Mouse (Mus musculus): ENCODE results near the gene Gm6526. TPM values are rescaled to one million over a fixed set of nuclear protein-coding genes. Genes with fewer than 3 reads are reported as not detected.

Gene Gm6526
- polyA plus RNA-seq (2012; rRNA removed; ENCODE audit: low replicate concordance), result not detected in 2 replicates

GRCm38 (mm10) chr14:43747566-43747965, at the start of gene Gm6526:
Gene Gm6526, plus strand, starts transcription at chr14:43747866.

GRCm38 (mm10) chr14:43727385-43727784, 20.3 kb upstream of the Gm6526 start, which contains the start of gene Gm16506:
Gene Gm16506, minus strand, starts transcription at chr14:43727485.

GRCm38 (mm10) chr14:43784645-43785044, 37.0 kb downstream of the Gm6526 start, which contains the start of gene Gm8180:
Gene Gm8180, minus strand, starts transcription at chr14:43784745.

Other genes starting within 250 kb of the Gm6526 start
- not detected in 2 replicates for gene Gm5799, start 204.3 kb upstream of the Gm6526 start, polyA plus RNA-seq (2012; rRNA removed; ENCODE audit: low replicate concordance)
- not detected in 2 replicates for gene Gm17654, start 168.7 kb upstream of the Gm6526 start, polyA plus RNA-seq (2012; rRNA removed; ENCODE audit: low replicate concordance)
- not detected in 2 replicates for gene Gm10375, start 139.9 kb upstream of the Gm6526 start, polyA plus RNA-seq (2012; rRNA removed; ENCODE audit: low replicate concordance)
- gene Gm8165, start 70.7 kb upstream of the Gm6526 start, polyA plus RNA-seq (2012; rRNA removed; ENCODE audit: low replicate concordance), result not detected in 2 replicates
- gene Gm7324, start 50.0 kb upstream of the Gm6526 start, polyA plus RNA-seq (2012; rRNA removed; ENCODE audit: low replicate concordance), result not detected in 2 replicates
- gene Gm16506, start 20.4 kb upstream of the Gm6526 start, polyA plus RNA-seq (2012; rRNA removed; ENCODE audit: low replicate concordance), result not detected in 2 replicates
- gene Gm8180, start 36.9 kb downstream of the Gm6526 start, polyA plus RNA-seq (2012; rRNA removed; ENCODE audit: low replicate concordance), result not detected in 2 replicates
- gene Ear1, start 127.7 kb downstream of the Gm6526 start, polyA plus RNA-seq (2012; rRNA removed; ENCODE audit: low replicate concordance), result not detected in 2 replicates
- gene Ear10, start 175.7 kb downstream of the Gm6526 start, polyA plus RNA-seq (2012; rRNA removed; ENCODE audit: low replicate concordance), result not detected in 2 replicates
- 0.07 and 0.09 TPM in 2 replicates for gene Gm8113, start 177.5 kb downstream of the Gm6526 start, polyA plus RNA-seq (2012; rRNA removed; ENCODE audit: low replicate concordance)
- not detected in 2 replicates for gene Ang5, start 209.2 kb downstream of the Gm6526 start, polyA plus RNA-seq (2012; rRNA removed; ENCODE audit: low replicate concordance)